Mouse (Mus musculus) embryo, embryonic 10.5 days (tissue): ENCODE measurements at regions not wholly inside any gene's neighbourhood (a gene's known extent, or its start where the extent isn't known, plus 50 kb on each side); places are given as distances from the start of the nearest gene placed in this dataset.

Experiments
- DNase-seq: peaks from one replicate; pipeline ENCODE4 v3.0.0-alpha.2; 2015; ENCODE audit warnings: low spot score

- DNase-seq: peak; percentile 86
Measured at GRCm38 (mm10) chrX:13344701-13345100, 63.9 kb downstream of the Ddx3x start.

- DNase-seq: no peak
Measured at GRCm38 (mm10) chrX:13345126-13345525, 64.4 kb downstream of the Ddx3x start.

GRCm38 (mm10) chrX:13346011-13346631 is 65.4 kb downstream of the Ddx3x start:
- peak; percentile 54 for DNase-seq

GRCm38 (mm10) chrX:13346696-13347026 is 65.9 kb downstream of the Ddx3x start:
- no peak for DNase-seq

GRCm38 (mm10) chrX:13347027-13347840 is 66.5 kb downstream of the Ddx3x start:
- DNase-seq: peak; percentile 87

- no peak for DNase-seq
Measured at GRCm38 (mm10) chrX:13348415-13348814, 67.6 kb downstream of the Ddx3x start.

GRCm38 (mm10) chrX:13350461-13350860 is 69.7 kb downstream of the Ddx3x start:
- DNase-seq: no peak

GRCm38 (mm10) chrX:13357149-13357783 is 76.5 kb downstream of the Ddx3x start:
- DNase-seq: no peak

- no peak for DNase-seq
Measured at GRCm38 (mm10) chrX:13357973-13358372, 77.2 kb downstream of the Ddx3x start.

GRCm38 (mm10) chrX:13360436-13360835 is 79.7 kb downstream of the Ddx3x start:
- DNase-seq: no peak

- DNase-seq: no peak
Measured at GRCm38 (mm10) chrX:13370319-13370718, 89.5 kb downstream of the Ddx3x start.

GRCm38 (mm10) chrX:13372752-13373151 is 92.0 kb downstream of the Ddx3x start:
- DNase-seq: no peak

GRCm38 (mm10) chrX:13386354-13386753 is 79.6 kb upstream of the Nyx start:
- no peak for DNase-seq

GRCm38 (mm10) chrX:13398466-13398865 is 67.4 kb upstream of the Nyx start:
- no peak for DNase-seq

GRCm38 (mm10) chrX:13412726-13413125 is 53.2 kb upstream of the Nyx start:
- DNase-seq: no peak

GRCm38 (mm10) chrX:13413135-13413534 is 52.8 kb upstream of the Nyx start:
- no peak for DNase-seq
